Mouse (Mus musculus): ENCODE results near the gene Gm10190. TPM values are rescaled to one million over a fixed set of nuclear protein-coding genes. Genes with fewer than 3 reads are reported as not detected.

Gene Gm10190
- polyA plus RNA-seq, 1 experiment from 2014 or later = 2.2 TPM

GRCm38 (mm10) chr17:80326431-80326830, 46.9 kb downstream of the Gm10190 start:
- H3K4me1 ChIP-seq (replicated peaks; ENCODE audit: control insufficient read depth, insufficient read depth, low read length) = no peaks in the 10 kb centered on the region
- no peak overlapping the region for H3K4me2 ChIP-seq (ENCODE audit: low read length)
- ATAC-seq (replicated peaks; ENCODE audit: low FRiP score, low TSS enrichment, low read depth) (no peak), DNase-seq (ENCODE audit: low spot score) (no peak)
- no peak overlapping the region for H3K27ac ChIP-seq (ENCODE audit: low read depth)
- H3K27me3 ChIP-seq (replicated peaks; ENCODE audit: control insufficient read depth, insufficient read depth, low read length) = no peaks in the 10 kb centered on the region
- no peak overlapping the region for H3K9ac ChIP-seq (ENCODE audit: low read length)
- no peak overlapping the region for H3K4me3 ChIP-seq (ENCODE audit: low read depth, low read length)
- H3K9me3 ChIP-seq (ENCODE audit: control insufficient read depth, low read length) = no peaks in the 10 kb centered on the region
- 87% methylated on average over 3 of the region's 3 CpGs for WGBS
- no peaks in the 10 kb centered on the region for H3K36me3 ChIP-seq (ENCODE audit: control insufficient read depth, insufficient read depth, low read length)

GRCm38 (mm10) chr17:80325456-80325855, 47.9 kb downstream of the Gm10190 start:
- Histone ChIP-seq H3K36me3 (ENCODE audit: control insufficient read depth, insufficient read depth, low read length) (no peaks in the 10 kb centered on the region), H3K27me3 (replicated peaks; ENCODE audit: control insufficient read depth, insufficient read depth, low read length) (no peaks in the 10 kb centered on the region), H3K4me2 (ENCODE audit: low read length) (no peak overlapping the region), H3K9ac (ENCODE audit: low read length) (no peak overlapping the region), H3K27ac (ENCODE audit: low read depth) (no peak overlapping the region), H3K4me3 (ENCODE audit: low read depth, low read length) (no peak overlapping the region), H3K4me1 (replicated peaks; ENCODE audit: control insufficient read depth, insufficient read depth, low read length) (no peaks in the 10 kb centered on the region), H3K9me3 (ENCODE audit: control insufficient read depth, low read length) (no peaks in the 10 kb centered on the region)
- no peak for DNase-seq (ENCODE audit: low spot score)
- ATAC-seq (replicated peaks; ENCODE audit: low FRiP score, low TSS enrichment, low read depth) = no peak
- WGBS = 65% methylated on average over 5 of the region's 5 CpGs

GRCm38 (mm10) chr17:80324521-80324920, 48.8 kb downstream of the Gm10190 start:
- ATAC-seq (replicated peaks; ENCODE audit: low FRiP score, low TSS enrichment, low read depth) (no peak), DNase-seq (ENCODE audit: low spot score) (no peak)
- Histone ChIP-seq H3K36me3 (ENCODE audit: control insufficient read depth, insufficient read depth, low read length) (no peaks in the 10 kb centered on the region), H3K27ac (ENCODE audit: low read depth) (no peak overlapping the region), H3K4me2 (ENCODE audit: low read length) (no peak overlapping the region), H3K27me3 (replicated peaks; ENCODE audit: control insufficient read depth, insufficient read depth, low read length) (no peaks in the 10 kb centered on the region), H3K4me3 (ENCODE audit: low read depth, low read length) (no peak overlapping the region), H3K4me1 (replicated peaks; ENCODE audit: control insufficient read depth, insufficient read depth, low read length) (no peaks in the 10 kb centered on the region), H3K9ac (ENCODE audit: low read length) (no peak overlapping the region), H3K9me3 (ENCODE audit: control insufficient read depth, low read length) (no peaks in the 10 kb centered on the region)
- WGBS = 89% methylated on average over 7 of the region's 7 CpGs

GRCm38 (mm10) chr17:80323658-80324057, 49.7 kb downstream of the Gm10190 start:
- Histone ChIP-seq H3K4me3 (ENCODE audit: low read depth, low read length) (no peak overlapping the region), H3K4me2 (ENCODE audit: low read length) (no peak overlapping the region), H3K9me3 (ENCODE audit: control insufficient read depth, low read length) (no peaks in the 10 kb centered on the region), H3K27me3 (replicated peaks; ENCODE audit: control insufficient read depth, insufficient read depth, low read length) (no peaks in the 10 kb centered on the region), H3K36me3 (ENCODE audit: control insufficient read depth, insufficient read depth, low read length) (no peaks in the 10 kb centered on the region), H3K4me1 (replicated peaks; ENCODE audit: control insufficient read depth, insufficient read depth, low read length) (no peaks in the 10 kb centered on the region), H3K9ac (ENCODE audit: low read length) (no peak overlapping the region), H3K27ac (ENCODE audit: low read depth) (no peak overlapping the region)
- DNase-seq (ENCODE audit: low spot score) = no peak
- ATAC-seq (replicated peaks; ENCODE audit: low FRiP score, low TSS enrichment, low read depth) = no peak
- 74% methylated on average over 8 of the region's 8 CpGs for WGBS

Other genes with a start within 250 kb of the Gm10190 start
- gene Galm, start 246.1 kb downstream of the Gm10190 start, polyA plus RNA-seq (2014; fragmentation: Nextera tagmentation; extraction: Ambion mirVana) = 35.1 and 38.4 TPM in 2 replicates
- 603 and 665 TPM in 2 replicates for gene Srsf7, start 166.2 kb downstream of the Gm10190 start, polyA plus RNA-seq (2014; fragmentation: Nextera tagmentation; extraction: Ambion mirVana)
- gene Ttc39d, start 166.1 kb downstream of the Gm10190 start, polyA plus RNA-seq (2014; fragmentation: Nextera tagmentation; extraction: Ambion mirVana) = 0.12 TPM in 1 of 2 replicates, not detected in the other
- gene Gemin6, start 149.1 kb downstream of the Gm10190 start, polyA plus RNA-seq (2014; fragmentation: Nextera tagmentation; extraction: Ambion mirVana) = 49.7 and 49.8 TPM in 2 replicates
- 25.4 and 26.9 TPM in 2 replicates for gene Morn2, start 83.3 kb downstream of the Gm10190 start, polyA plus RNA-seq (2014; fragmentation: Nextera tagmentation; extraction: Ambion mirVana)
- 16.6 and 18.9 TPM in 2 replicates for gene Dhx57, start 83.1 kb downstream of the Gm10190 start, polyA plus RNA-seq (2014; fragmentation: Nextera tagmentation; extraction: Ambion mirVana)
- gene Arhgef33, start 66.1 kb downstream of the Gm10190 start, polyA plus RNA-seq (2014; fragmentation: Nextera tagmentation; extraction: Ambion mirVana) = 0.34 and 0.99 TPM in 2 replicates
- gene Sos1, start 106.9 kb upstream of the Gm10190 start, polyA plus RNA-seq (2014; fragmentation: Nextera tagmentation; extraction: Ambion mirVana) = 8.1 and 8.4 TPM in 2 replicates
- gene Cdkl4, start 204.3 kb upstream of the Gm10190 start, polyA plus RNA-seq (2014; fragmentation: Nextera tagmentation; extraction: Ambion mirVana) = 0.51 and 0.62 TPM in 2 replicates

Data from intestine, embryonic 14.5 days (tissue).